Mouse (Mus musculus): ENCODE results near the gene Ifitm2.
"Not testable (repeated sequence)": the region's sequence is repeated elsewhere in the genome, so short reads cannot be mapped to it uniquely, and the experiment has no call there.

Ifitm2 gene

DNA sequence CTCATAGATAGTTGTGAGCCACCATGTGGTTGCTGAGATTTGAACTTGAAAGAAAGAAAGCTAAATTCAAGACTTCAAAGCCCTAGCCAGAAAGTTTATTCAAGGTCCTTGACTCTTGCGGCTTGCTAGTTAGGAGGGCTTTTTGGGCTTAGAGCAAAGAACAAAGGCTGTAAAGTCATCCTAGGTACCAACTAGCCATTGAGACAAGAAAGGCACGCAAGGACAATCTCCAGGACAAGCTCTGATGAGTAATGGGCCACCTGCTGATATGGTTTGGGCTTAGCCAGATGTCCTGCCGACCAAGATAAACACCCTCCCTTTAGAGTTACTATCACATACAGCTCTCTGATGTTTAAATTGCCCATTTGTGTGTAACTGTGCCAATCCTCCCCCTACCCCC lies 12.9 kb upstream of the Ifitm2 start:
- not testable (repeated sequence) for DNase-seq (ENCODE audit: low spot score in 2 of 2)

DNA sequence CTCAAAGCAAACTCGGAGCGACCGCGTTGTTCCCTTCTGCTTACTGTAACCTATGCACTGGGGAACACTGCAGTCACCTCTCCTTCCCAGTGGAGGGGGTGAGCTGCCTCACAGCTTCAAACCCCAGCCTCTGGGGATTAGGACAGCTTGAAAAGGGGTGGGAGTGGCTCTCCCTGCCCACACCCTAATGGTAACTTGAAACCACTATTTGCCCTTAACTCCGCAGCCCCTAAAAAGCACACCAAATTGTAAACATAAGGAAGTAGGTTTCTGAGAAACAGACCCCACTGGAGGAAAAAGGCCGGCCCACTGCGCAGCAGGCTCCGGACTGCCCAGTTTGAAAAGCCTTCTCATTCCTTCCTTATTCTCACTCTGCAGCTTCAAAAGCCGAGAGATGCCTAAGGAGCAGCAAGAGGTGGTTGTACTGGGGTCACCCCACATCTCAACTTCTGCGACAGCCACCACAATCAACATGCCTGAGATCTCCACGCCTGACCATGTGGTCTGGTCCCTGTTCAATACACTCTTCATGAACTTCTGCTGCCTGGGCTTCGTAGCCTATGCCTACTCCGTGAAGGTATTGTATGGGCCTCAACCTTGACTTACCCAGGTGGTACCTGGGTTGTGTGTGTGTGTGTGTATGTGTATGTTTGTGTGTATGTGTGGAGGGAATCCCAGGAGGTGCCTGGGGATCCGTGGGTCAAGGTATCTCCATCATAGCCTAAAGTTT lies 12.2 kb upstream of the Ifitm2 start:
- no peak for DNase-seq (ENCODE audit: low spot score in 2 of 2)

DNA sequence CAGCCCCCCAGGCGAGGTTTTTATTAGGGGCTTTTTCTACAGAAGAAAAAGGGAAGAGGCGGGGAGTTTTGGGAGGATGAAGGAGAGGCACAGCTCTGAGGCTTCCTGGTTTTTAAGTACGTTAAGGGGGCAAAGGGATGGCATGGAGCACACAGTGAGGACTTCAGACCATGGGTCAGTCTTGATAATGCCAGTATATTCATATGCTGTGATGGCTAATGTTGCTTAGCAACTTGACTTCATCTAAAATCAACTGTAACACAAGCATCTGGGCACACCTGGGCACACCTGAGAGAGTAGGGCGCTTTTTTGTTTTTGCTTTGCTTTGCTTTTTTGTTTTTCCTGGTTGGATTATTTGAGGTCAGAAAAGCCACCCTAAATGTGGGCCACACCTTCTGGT lies 11.1 kb upstream of the Ifitm2 start, which contains the start of gene Ifitm1:
Ifitm1 (plus strand) TSS at position 301 of the 400 bp plus-strand sequence.
- DNase-seq (ENCODE audit: low spot score in 2 of 2) = no peak

DNA sequence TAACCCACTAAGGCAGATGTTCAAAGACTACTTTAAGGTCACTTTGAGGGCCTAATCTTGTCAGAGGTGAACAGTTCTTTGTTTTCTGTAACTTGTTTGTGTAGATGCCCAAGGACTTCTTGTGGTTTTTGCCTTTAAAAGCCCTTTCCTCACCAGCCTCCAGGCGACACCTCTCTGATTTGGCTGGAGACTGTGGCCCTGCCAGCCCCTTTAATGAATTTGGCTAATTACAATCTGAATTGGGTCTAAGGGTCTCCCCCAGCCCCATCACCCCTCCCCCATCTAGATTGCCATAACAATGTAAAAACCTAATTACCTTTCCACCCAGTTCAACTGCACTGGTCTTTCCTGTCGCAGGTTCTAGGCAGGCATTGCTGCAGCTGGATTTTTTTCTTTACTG lies 6.9 kb upstream of the Ifitm2 start:
- no peak for DNase-seq (ENCODE audit: low spot score in 2 of 2)

DNA sequence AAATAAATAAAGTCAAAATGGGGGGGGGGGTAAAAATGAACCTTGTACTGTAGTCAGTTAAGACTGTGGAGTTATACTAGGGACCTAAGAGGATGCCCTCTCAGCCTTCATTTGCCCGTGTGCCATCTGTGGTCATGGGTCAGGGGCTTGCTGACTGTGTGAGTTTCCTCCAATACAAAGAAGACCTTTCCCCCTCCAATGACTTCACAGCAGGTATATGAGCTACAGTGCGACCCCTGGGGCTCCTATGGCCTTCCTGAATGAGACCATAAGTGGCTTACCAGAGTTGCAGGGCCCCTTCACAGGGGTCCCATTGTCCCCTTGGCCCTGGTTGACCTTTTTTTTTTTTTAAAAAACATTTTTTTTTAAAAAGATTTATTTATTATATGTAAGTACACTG lies 5.6 kb upstream of the Ifitm2 start:
- DNase-seq (ENCODE audit: low spot score in 2 of 2) = no peak

DNA sequence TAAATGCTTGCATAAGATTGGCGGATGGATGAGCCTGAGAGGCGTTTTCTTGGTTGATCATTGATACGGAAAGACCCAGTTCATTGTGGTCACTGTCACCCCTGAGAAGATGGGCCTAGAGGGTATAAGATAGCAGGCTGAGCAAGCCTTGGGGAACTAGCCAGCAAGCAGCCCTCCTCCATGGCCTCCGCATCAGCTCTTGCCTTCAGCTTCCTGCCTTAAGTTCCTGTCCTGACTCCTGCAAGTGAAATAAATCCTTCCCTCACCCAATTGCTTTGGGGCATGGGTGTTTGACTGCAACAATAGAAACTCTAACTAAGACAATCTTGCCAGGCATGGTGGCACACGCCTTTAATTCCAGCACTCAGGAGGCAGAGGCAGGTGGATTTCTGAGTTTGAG lies 4.2 kb upstream of the Ifitm2 start:
- no peak for DNase-seq (ENCODE audit: low spot score in 2 of 2)

DNA sequence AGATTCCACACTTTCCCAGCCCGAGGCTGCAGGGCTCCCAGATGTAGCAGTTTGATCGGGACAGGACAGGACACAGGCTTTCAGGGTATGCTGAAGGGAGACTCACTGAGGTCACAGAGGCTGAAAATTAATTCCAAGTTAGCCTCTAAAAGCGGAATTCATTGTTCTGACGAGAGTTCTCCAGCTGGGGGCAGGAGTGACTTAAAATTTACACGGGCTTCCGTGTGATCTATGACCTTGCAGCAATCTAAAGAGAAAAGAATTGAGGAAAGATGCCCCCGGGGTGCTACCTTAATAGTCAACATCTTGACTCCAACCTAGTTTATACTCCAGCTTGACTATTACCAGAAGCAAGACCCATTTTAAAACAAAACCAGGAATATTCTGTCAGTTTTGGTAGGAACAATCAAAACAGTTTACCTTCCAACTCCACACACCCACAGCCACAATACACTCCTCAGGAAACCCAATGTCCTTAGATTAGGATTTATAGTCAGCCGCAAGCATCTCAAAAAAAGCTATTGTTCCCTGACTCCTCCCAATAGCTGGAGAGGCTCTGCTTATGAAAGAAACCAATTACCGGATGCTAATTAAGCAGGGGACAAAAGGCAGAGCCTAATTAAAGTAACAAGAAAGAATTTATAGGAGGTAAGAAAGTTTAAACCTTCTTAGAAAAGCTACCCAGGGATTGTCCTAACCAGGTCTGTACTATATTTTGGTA lies 3.6 kb upstream of the Ifitm2 start:
- peak in 1 of 2 experiments; percentile 26 for DNase-seq (ENCODE audit: low spot score in 2 of 2)

DNA sequence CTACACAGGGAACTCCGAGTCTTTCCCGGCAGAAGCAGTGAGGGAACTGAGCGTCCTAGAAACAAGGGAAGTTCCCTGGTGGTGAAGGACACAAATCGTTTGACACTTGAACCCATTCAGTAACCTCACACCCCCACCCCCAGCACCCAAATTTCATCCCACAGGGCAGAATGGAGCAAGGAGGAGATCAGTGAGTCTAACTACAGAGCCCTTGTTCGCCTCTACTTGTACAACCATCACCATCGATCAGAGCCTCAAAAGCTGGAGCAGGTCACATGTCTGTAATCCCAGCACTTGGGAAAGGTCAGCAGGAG lies 726 bp upstream of the Ifitm2 start:
- no peak for DNase-seq (ENCODE audit: low spot score in 2 of 2)

DNA sequence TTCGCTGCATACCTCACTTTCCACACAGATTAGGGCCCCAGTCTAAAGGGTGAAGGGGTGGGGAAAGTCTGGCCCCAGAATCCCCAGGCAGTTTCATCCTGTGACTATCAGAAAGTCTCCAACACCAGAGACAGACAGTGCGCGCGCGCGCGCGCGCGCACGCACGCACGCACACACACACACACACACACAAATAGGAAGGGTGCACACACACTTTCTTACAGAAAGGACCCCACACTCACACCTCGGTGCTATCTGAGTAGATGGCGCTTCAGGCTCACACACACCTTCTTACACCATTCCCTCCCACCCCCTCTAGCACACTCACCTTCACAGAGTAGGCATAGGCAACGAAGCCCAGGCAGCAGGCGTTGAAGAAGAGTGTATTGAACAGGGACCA lies 445 bp downstream of the Ifitm2 start:
- no peak for DNase-seq (ENCODE audit: low spot score in 2 of 2)

DNA sequence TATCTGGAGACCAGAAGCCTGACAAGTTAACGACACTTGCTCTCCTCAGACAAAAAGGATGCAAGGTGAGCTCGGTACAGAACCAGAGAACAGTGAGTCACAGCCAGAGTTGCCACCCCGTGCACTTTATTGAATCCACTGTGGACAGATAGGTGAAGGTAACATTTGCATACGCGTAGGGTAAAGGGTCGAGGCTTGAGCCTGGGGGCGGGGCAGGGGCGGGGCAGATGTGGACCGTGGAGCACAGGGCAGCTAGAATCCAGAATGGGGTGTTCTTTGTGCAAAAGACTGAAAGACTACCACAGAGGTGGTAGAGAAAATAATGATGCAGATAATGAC lies 1.1 kb downstream of the Ifitm2 start:
- DNase-seq (ENCODE audit: low spot score in 2 of 2) = no peak

DNA sequence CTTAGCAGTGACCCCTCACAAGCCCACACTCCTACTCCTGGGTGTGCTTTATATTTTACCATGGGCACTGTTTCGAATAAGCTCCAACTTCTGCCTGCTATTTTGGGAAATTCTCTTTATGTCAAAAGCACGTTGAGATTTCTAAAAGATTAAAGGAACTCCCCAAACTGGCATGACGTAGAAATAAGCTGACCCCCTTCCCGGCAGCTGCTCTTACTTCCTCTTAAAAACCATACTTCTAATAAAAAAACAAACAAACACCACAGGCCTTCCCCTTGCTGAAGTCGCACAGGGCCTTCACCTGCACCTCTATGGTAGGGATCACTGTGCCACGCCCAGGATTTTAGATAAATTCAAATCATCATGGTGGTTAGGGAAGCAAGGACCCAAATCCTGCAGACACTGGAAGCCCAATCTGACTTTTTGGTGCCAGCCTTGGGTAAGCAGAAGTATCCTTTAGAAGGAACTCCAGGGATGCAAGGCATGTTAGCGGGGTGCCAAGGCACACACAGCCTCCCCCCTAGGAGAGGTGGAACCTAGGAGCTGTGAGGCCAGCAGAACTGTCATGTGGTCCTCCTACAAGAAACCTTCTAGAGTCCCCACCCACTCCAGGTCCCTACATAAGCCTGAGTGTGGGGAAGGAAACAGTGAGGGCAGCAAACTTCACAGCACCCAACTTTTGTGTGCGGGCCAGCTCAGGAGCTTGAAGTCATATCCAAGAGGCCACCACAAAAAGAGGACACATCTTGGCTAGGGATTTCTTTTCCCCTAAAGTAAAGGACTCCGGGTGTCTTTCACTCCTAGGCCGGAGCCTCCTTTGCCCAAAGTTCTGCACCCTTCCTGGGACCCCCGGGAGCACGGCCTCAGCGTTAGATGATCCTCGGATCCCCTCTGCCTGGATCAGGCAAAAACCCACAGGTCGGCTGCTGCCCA lies 1.7 kb downstream of the Ifitm2 start:
- no peak for DNase-seq (ENCODE audit: low spot score in 2 of 2)

DNA sequence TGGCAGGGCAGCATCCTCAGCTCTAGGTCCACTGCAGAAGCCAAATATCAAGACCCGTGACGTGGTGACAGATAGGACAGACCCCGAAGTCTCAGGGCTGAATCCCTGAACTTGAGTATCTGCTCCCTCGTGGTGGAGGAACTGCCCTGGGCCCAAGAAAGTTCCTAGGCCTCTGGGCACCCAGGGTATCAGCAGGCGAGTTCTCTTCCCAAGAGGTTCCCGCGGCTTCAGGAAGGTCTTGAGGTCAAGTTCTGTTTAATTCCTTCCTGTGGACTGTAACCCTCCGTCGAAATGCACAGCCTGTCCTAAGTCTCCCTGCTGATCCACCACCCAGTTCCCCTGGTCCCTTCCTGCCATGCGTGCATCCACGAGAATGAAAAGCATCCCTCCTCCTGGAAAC lies 2.7 kb downstream of the Ifitm2 start:
- no peak for DNase-seq (ENCODE audit: low spot score in 2 of 2)

DNA sequence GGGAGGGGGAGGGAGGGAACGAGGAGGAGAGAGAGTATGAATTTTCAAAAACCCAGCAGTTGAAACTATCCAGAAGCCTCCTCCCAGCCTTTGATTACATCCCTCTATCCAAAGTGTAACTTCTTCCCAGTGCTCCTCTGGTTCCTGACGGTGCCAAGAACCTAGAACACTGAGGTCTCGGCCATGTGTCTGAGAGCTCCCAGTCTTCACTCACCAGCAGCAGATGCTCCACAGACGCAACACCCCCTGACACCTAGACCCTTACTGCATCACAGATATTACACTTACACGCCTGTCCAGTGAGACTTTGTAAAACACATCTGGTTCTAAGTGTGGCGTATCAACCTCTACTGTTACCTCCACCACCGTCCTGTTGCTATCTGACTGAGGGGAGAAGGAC lies 3.3 kb downstream of the Ifitm2 start:
- DNase-seq (ENCODE audit: low spot score in 2 of 2) = no peak

DNA sequence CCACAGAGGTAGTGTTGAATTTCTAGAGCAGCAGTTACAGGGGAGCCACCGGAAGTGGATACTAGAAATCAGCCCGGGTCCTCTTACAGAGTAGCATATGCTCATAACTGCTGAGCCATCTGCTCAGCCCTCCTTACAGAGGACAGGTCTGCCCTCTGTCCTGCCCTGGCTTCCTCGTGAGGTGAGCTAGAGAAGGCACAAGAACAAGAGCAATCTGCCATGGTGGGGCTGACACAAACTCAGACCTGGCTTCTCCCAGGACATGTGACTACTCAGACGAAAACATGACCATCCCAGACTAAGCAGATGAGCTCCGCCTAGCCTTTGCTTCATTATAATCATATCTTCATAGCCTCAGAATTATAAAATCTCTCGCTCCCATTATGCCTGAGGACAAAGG lies 4.0 kb downstream of the Ifitm2 start:
- no peak for DNase-seq (ENCODE audit: low spot score in 2 of 2)

DNA sequence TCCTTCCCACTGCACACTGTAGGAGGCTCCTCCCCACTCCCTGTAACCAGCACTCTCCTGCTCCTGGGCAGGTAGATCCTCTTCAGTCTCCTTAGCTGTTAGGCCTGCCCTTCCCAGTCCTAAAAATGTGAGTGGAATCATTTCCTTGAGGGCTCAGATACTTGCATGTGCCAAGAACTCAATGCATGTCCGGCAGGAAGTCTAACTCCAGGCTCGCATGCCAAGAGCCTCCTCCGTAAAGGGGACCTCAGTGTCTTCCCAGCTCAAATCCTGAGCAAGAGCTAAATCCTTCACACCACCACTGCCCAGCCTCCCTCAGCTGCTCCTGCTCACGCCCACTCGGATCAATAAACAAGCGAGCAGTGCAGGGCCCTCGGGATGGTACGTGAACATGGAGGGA lies 4.7 kb downstream of the Ifitm2 start:
- no peak for DNase-seq (ENCODE audit: low spot score in 2 of 2)

DNA sequence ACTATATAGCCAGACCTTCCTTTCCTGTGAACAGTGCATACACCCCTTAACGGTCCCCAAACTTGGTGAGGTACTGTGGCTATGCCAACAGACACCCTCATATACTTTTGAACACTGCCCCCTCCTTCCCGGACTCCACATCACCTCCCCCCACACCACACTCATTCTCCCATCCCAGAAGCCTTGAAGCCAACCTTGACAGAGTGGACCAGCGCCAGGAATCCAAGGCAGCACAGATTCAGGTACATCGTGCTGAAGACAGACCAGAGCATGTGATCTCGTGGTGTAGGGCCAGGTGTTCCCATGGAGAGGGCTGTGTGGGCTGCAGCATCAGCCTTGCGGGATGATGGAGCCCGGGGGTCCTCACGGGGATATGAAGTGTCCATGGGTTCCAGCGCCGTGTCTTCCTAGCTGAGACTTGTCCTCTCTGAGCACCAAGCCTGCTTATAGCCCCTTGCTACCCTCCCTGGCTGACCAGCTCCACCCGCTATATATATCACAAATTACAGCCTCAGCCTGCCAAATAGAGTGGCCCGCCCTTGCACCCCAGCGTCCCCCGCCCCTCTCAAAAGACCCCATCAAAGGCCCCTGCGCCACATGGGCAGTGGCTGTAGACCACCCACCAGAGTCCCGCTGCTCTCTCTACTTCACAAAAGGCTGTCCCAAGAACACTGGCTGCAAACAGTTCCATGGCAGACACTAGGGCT lies 5.8 kb downstream of the Ifitm2 start, which contains the start of gene Ifitm5:
Ifitm5 (minus strand) TSS at position 468 of the 707 bp plus-strand sequence.
- no peak for DNase-seq (ENCODE audit: low spot score in 2 of 2)

DNA sequence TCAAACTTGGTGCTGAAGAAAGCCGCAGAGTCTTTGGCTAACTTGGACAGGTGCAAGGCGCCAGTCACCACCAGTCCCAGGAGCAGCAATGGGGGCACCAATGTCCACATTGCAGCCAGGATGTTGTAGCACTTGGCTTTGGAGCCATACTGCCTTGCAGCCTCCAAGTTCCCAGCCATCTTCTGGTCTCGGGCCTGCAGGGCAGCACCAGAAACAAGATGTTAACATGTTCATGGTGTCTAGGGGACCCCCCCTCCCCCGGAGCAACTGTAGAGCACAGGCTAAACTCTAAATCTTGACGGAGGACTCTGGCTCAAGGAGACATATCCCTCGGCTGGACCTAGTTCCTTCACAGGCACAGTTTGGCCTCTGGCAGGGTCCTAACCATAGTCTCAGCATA lies 6.5 kb downstream of the Ifitm2 start:
- DNase-seq (ENCODE audit: low spot score in 2 of 2) = no peak

DNA sequence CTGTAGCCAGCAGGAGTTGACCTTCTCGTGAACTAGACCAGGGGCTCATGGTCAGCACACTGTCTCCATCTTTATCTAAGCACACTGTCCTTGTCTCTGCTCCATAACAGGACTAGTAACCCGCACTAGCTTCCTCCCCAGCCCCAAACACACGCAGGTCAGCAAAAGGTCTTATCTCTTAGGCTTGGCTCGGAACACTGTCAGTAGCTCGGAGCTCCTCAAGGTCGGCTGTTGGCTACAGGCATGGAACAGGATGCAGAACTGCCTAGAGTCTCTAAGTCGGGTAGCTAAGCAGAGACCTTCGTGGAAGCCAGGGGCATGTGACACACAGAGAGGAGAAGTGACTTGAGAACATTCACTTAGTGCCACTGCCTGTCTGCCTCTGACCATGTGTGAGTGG lies 7.6 kb downstream of the Ifitm2 start:
- no peak for DNase-seq (ENCODE audit: low spot score in 2 of 2)

DNA sequence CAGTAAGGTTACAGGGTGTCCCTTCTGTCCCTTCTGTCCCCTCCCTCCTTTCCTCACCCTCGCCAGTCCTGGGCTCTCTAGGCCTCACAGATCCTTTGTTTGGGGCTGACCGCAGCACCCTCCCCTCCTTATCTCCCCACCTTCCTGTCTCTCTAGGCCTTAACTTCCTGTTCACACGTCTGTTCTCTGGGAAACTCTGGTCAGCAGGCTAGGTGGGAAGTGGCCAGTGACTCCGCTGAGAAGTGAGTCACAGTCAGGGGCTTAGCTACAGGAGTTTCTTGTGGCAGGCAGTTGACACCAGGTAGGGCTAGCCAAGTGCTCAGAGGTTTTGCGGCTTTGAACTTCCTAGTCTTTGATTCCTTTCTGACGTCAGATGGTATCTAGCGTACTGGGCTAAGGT lies 8.8 kb downstream of the Ifitm2 start:
- DNase-seq (ENCODE audit: low spot score in 2 of 2) = no peak

DNA sequence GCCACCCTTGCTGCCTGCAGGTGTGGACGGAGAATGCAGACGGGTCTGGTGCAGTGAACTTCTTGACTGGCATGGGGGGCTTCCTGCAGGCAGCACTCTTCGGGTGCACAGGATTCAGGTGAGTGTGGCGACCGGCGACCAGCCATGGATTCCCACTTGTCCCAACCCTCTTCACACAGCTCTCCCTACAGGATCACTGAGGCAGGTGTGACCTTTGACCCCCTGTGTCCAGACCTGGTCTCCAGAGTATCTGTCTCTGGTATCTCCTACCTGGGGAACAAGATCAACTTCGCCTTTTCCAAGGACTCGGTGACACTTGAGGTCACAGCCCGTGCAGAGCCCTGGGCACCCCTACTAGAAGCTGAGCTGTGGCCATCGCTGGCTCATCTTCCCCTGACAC lies 9.5 kb downstream of the Ifitm2 start:
- no peak for DNase-seq (ENCODE audit: low spot score in 2 of 2)

DNA sequence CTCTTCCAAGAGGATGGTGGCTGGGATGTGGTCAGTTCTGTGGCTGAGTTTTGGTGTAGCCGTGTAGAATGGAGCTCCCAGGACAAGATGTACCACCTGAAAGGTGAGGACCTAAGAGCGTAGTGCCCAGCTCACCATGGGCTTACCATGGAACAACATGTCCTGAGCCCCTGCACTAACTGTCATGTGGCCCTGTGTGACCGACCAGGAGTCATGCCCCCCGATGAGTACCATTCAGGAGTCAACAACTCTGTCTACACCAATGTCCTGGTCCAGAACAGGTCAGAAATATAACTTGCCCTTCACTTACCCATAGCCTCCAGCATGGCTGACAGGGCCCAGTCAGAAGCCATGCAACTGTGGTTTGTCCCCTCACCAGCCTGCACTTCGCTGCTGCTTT lies 10.5 kb downstream of the Ifitm2 start:
- no peak for DNase-seq (ENCODE audit: low spot score in 2 of 2)

DNA sequence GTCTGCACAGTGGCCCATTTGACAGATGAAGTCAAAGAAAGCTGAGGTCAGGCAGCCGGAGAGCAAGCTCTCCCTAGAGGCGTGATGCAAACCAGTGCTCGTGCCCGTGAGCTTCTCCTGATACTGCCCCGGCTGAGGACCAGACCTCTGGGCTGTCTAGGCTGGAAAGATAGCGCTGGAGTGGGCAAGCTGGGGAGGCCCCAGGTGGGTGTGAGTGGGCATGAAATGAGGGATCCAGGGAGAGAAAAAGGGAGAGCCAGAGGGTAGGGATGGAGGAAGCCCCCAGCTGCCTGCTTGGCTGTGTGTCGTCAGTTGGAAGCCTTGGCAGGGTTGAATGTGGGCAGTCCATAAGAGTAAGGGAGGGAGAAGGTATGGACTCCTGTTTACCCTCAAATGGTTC lies 11.6 kb downstream of the Ifitm2 start:
- no peak for DNase-seq (ENCODE audit: low spot score in 2 of 2)
